Mouse (Mus musculus) brain, embryonic 14.5 days (tissue): Measurements from ENCODE around the gene Nynrin.

ENCODE experiments used
- CTCF ChIP-seq: fragments of 200-500 bp; IDR thresholded peaks from 2 replicates; pipeline ENCODE4 v1.5.1; 2012; ENCODE audit warnings: inconsistent platforms, mild to moderate bottlenecking, moderate library complexity, borderline replicate concordance; ENCODE audit not compliant: insufficient read depth, insufficient read length; ENCODE audit errors: extremely low read depth
- POLR2A ChIP-seq: fragments of 200-500 bp; IDR thresholded peaks from 2 replicates; pipeline ENCODE4 v1.6.1; 2012; ENCODE audit warnings: mild to moderate bottlenecking, inconsistent platforms, borderline replicate concordance; ENCODE audit not compliant: poor library complexity, insufficient read depth, insufficient read length, severe bottlenecking; ENCODE audit errors: extremely low read depth

DNA sequence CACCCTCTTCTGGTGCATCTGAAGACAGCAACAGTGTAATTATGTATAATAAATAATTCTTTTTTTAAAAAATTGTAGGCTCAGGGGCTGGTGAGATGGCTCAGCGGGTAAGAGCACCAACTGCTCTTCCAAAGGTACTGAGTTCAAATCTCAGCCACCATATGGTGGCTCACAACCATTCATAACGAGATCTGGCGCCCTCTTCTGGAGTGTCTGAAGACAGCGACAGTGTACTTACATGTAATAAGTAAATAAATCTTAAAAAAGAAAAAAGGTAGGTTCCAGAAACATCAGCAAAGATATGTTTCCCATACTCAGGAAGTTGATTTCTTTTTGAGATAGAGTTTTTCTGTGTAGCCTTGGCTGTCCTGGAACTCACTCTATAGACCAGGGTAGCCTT is 11.0 kb upstream of the Nynrin start:
- TF ChIP-seq POLR2A (no peak), CTCF (no peak)
